Mouse (Mus musculus) spleen, postnatal 4 days (tissue): ENCODE measurements at regions not wholly inside any gene's neighbourhood (a gene's known extent, or its start where the extent isn't known, plus 50 kb on each side); places are given as distances from the start of the nearest gene placed in this dataset.

Experiments used
- DNase-seq, 2 experiments: peaks; one replicate each; pipeline ENCODE4 v3.0.0; 2022; ENCODE audit warnings: low spot score in 2 of 2

- DNase-seq: no peak
Measured at GRCm38 (mm10) chr15:86903006-86903405, 641.1 kb upstream of the Fam19a5 start.

- no peak for DNase-seq
Measured at GRCm38 (mm10) chr15:86913276-86913675, 630.8 kb upstream of the Fam19a5 start.

DNA sequence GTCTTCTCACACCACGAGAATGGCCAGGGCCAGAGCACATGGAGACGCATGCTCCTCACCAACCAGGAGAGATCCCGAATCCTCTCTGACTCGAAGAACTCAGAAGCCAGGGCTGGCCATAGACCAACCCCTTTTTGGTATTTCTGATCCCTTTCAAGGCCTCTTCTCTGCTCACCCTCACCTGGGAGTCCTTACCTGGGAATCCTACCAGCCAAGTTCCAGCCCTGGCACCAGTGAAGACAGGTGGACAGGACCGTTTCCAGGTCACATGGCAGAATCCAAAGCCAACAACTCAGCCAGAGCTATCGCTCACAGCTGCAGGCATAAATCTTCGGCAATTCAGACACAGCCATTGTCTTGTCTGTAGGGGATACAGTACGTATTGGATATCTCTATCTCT, 626.2 kb upstream of the Fam19a5 start:
- DNase-seq: no peak

- DNase-seq: no peak
Measured at GRCm38 (mm10) chr15:86919704-86920103, 624.4 kb upstream of the Fam19a5 start.

GRCm38 (mm10) chr15:86920185-86920584, 623.9 kb upstream of the Fam19a5 start:
- DNase-seq: no peak

DNA sequence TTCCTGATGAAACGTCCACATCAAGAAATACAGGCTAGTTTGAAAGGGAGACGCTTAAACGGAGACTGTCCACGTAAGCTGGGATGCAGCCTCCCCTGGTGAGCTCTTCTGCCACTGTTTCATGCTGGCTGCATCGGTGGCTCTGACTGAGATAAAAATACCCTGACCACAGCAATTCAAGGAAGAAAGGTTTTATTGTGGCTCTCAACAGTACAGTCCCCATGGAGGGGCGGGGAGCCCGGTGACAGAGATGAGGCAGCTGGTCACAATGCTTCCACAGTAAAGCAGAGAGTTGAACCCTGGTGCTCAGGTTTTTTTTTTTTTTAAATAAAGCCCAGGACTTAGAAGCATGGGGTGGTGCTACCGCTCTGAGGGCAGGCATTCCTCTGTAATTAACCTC, 622.7 kb upstream of the Fam19a5 start:
- DNase-seq: no peak

DNA sequence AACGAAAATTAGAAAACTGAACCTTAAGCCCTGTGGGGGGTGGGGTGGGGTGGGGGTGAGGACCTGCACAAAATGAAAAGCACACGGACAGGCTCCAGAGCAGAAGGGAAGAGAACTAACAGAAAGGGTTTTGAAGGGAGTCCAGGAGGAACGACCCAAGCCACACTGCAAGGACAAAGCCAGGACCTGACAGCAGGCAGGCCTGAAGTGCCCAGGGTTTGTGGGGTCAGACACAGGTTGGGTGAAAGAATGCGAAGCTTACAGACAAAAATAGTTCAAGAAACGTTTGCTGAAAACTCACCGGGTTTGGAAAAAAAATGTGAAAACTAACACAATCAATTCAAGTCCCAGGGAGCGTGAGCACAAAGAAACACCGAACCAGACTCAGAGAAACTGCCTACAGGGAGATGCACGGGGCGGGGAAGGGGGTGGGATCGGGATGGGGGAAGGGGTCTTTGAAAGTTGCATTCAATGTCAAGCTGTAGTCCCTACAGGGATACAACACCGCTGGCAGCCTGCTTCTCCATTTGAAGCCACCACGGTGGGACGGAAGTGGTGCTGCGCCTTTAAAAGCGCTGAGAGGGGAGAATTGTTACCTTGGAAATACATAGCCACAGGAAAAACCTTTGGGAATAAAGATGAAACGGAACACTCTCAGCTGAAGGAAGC, 618.9 kb upstream of the Fam19a5 start:
- DNase-seq: no peak

DNA sequence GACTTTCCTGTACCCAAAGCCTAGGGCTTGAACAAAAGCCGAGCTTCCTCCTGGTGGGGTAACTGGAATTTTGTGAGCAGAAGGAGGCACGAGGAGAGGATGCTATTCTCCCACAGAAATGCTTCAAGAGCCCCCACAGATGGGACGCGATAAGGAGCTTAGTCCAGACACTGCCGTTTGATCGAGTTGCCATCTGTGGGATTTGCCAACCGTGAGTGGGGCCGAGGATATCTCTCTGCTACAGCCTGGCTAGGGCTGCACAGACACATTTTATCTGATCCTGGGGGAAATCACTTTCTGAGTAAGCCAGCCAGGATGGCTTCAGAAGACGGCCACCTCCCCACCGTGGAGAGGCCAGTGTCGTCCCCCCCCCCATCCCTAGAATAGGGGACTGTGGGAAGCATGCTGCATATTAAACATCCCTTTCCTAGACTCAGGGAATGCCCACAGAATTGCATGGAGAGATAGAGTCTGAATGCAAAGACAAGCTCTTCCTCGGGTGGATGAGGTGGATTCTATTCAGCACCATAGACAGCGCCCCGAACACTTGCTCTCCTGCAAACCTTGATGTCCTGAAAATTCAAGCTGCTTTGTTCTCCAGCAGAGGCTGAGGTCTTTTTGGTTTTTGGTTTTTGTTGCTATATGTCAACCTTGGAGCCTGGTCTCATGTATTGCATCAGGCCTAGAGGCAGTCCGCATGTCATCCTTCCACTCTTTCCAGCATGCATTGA, 611.6 kb upstream of the Fam19a5 start:
- DNase-seq: no peak

GRCm38 (mm10) chr15:86937364-86937763, 606.7 kb upstream of the Fam19a5 start:
- DNase-seq: no peak

DNA sequence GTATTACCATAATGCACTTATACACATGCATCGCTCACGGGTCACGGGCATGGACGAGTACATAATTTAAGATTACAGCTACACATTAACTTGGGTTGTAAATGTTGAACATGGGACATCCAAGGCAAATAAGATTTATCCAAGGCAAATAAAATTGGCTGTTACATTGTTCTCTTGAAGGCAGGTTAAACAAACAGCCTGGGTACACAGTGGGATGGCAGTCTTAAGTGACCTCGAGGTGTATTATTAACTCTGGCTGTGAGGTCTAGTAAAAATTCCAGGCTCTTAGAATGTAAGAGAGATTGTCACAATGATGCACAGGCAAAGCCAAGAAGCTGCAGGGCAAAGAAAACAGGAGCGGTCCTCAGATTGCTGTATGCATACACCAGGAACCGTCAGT, 599.6 kb upstream of the Fam19a5 start:
- no peak for DNase-seq

GRCm38 (mm10) chr15:86952593-86952992, 591.5 kb upstream of the Fam19a5 start:
- DNase-seq: no peak

DNA sequence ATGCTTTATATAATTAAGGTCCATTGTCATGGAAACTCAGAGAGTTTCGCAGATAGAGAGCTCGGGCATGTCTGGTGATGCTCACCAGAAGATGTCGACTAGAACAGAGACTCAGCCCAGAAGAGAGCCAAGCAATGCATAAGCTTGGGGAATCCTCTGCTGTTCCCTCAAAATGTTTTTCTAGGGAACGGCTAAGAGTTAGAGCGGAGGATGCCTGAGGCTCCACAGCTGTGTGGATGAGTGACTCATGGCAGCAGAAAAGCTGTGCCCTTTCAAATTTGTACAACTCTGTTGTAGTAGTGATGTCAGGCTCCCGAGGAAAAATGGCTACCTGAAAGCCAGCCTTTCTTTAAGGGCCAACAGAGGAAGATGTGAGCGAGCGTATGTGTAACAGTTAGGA, 586.2 kb upstream of the Fam19a5 start:
- no peak for DNase-seq

GRCm38 (mm10) chr15:86962921-86963320, 581.2 kb upstream of the Fam19a5 start:
- no peak for DNase-seq

- DNase-seq: no peak
Measured at GRCm38 (mm10) chr15:86963486-86963885, 580.6 kb upstream of the Fam19a5 start.

GRCm38 (mm10) chr15:86971436-86971835, 572.7 kb upstream of the Fam19a5 start:
- no peak for DNase-seq

GRCm38 (mm10) chr15:86996196-86996595, 547.9 kb upstream of the Fam19a5 start:
- DNase-seq: no peak

- DNase-seq: no peak
Measured at GRCm38 (mm10) chr15:87018978-87019377, 525.1 kb upstream of the Fam19a5 start.

- DNase-seq: no peak
Measured at GRCm38 (mm10) chr15:87045971-87046370, 498.1 kb upstream of the Fam19a5 start.

GRCm38 (mm10) chr15:87054186-87054585, 489.9 kb upstream of the Fam19a5 start:
- no peak for DNase-seq

DNA sequence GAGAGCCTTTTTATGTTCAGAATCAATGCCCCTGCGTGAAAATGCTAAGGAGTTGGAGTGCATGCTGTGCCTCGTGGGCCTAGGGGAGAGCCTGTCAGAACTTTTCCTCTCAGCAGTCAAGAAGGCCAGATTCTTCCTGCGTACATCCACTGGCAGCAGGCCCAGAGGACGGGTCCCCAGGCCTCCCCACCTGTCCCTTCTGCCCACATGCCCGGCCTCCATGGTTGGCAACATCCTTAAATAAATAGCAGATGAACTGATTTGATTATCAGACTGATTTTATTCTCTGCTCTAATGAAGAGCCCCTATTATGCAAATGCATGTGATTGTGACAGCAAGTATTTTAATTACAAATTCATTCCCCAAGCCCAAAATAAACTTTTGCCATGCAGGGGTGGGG, 479.2 kb upstream of the Fam19a5 start:
- DNase-seq: no peak

GRCm38 (mm10) chr15:87068261-87068660, 475.8 kb upstream of the Fam19a5 start:
- no peak for DNase-seq

GRCm38 (mm10) chr15:87074559-87074958, 469.5 kb upstream of the Fam19a5 start:
- no peak for DNase-seq

- DNase-seq: no peak
Measured at GRCm38 (mm10) chr15:87089827-87090226, 454.3 kb upstream of the Fam19a5 start.
